Mouse (Mus musculus): Measurements from ENCODE around the gene Tmem94. TPM values are rescaled to one million over a fixed set of nuclear protein-coding genes. Genes with fewer than 3 reads are reported as not detected.
A peak's percentile ranks its signal among the peaks of the same experiment; 100 is the strongest.

Gene Tmem94
- polyA plus RNA-seq (2012; ENCODE audit: insufficient read depth, insufficient read length, missing spikeins): 18.0 and 23.0 TPM in 2 replicates

GRCm38 (mm10) chr11:115765103-115765606 is at the start of gene Tmem94:
Gene Tmem94 (plus strand): TSS chr11:115765433.
- peak within 1 kb of the TSS; percentile 66 for H3K27ac ChIP-seq (replicated peaks; ENCODE audit: low read depth, low read length)
- peaks cover 12% of the 10 kb centered on the region for H3K4me1 ChIP-seq (ENCODE audit: control insufficient read depth, insufficient read depth, insufficient read length, low read length)
- H3K4me3 ChIP-seq (ENCODE audit: insufficient read depth, low read depth, low read length): peak within 1 kb of the TSS; percentile 71

- Histone ChIP-seq H3K4me3 (ENCODE audit: insufficient read depth, low read depth, low read length) (no peak overlapping the region), H3K4me1 (ENCODE audit: control insufficient read depth, insufficient read depth, insufficient read length, low read length) (no peaks in the 10 kb centered on the region), H3K27ac (replicated peaks; ENCODE audit: low read depth, low read length) (no peak overlapping the region)
Observed at GRCm38 (mm10) chr11:115716410-115717338, 48.6 kb upstream of the Tmem94 start.

GRCm38 (mm10) chr11:115717660-115718390 is 47.4 kb upstream of the Tmem94 start:
- Histone ChIP-seq H3K4me1 (ENCODE audit: control insufficient read depth, insufficient read depth, insufficient read length, low read length) (no peaks in the 10 kb centered on the region), H3K4me3 (ENCODE audit: insufficient read depth, low read depth, low read length) (no peak overlapping the region), H3K27ac (replicated peaks; ENCODE audit: low read depth, low read length) (no peak overlapping the region)

GRCm38 (mm10) chr11:115722638-115723037 is 42.6 kb upstream of the Tmem94 start:
- no peaks in the 10 kb centered on the region for H3K4me1 ChIP-seq (ENCODE audit: control insufficient read depth, insufficient read depth, insufficient read length, low read length)
- peak overlapping the region; percentile 34 for H3K4me3 ChIP-seq (ENCODE audit: insufficient read depth, low read depth, low read length)
- peak overlapping the region; percentile 61 for H3K27ac ChIP-seq (replicated peaks; ENCODE audit: low read depth, low read length)

- Histone ChIP-seq H3K27ac (replicated peaks; ENCODE audit: low read depth, low read length) (peak overlapping the region; percentile 61), H3K4me3 (ENCODE audit: insufficient read depth, low read depth, low read length) (no peak overlapping the region), H3K4me1 (ENCODE audit: control insufficient read depth, insufficient read depth, insufficient read length, low read length) (no peaks in the 10 kb centered on the region)
Observed at GRCm38 (mm10) chr11:115723231-115723630, 42.0 kb upstream of the Tmem94 start.

GRCm38 (mm10) chr11:115734041-115734686 is 31.1 kb upstream of the Tmem94 start:
- Histone ChIP-seq H3K4me1 (ENCODE audit: control insufficient read depth, insufficient read depth, insufficient read length, low read length) (no peaks in the 10 kb centered on the region), H3K27ac (replicated peaks; ENCODE audit: low read depth, low read length) (no peak overlapping the region), H3K4me3 (ENCODE audit: insufficient read depth, low read depth, low read length) (no peak overlapping the region)

GRCm38 (mm10) chr11:115737608-115738208 is 27.5 kb upstream of the Tmem94 start:
- Histone ChIP-seq H3K4me1 (ENCODE audit: control insufficient read depth, insufficient read depth, insufficient read length, low read length) (no peaks in the 10 kb centered on the region), H3K4me3 (ENCODE audit: insufficient read depth, low read depth, low read length) (no peak overlapping the region), H3K27ac (replicated peaks; ENCODE audit: low read depth, low read length) (no peak overlapping the region)

- Histone ChIP-seq H3K4me1 (ENCODE audit: control insufficient read depth, insufficient read depth, insufficient read length, low read length) (no peaks in the 10 kb centered on the region), H3K27ac (replicated peaks; ENCODE audit: low read depth, low read length) (no peak overlapping the region), H3K4me3 (ENCODE audit: insufficient read depth, low read depth, low read length) (no peak overlapping the region)
Observed at GRCm38 (mm10) chr11:115738275-115738885, 26.9 kb upstream of the Tmem94 start.

GRCm38 (mm10) chr11:115741070-115741469 is 24.2 kb upstream of the Tmem94 start:
- Histone ChIP-seq H3K4me1 (ENCODE audit: control insufficient read depth, insufficient read depth, insufficient read length, low read length) (no peaks in the 10 kb centered on the region), H3K27ac (replicated peaks; ENCODE audit: low read depth, low read length) (no peak overlapping the region)

GRCm38 (mm10) chr11:115742926-115743325 is 22.3 kb upstream of the Tmem94 start:
- no peaks in the 10 kb centered on the region for H3K4me1 ChIP-seq (ENCODE audit: control insufficient read depth, insufficient read depth, insufficient read length, low read length)
- no peak overlapping the region for H3K27ac ChIP-seq (replicated peaks; ENCODE audit: low read depth, low read length)
- H3K4me3 ChIP-seq (ENCODE audit: insufficient read depth, low read depth, low read length): no peak overlapping the region

More at GRCm38 (mm10) chr11:115741070-115741469, 24.2 kb upstream of the Tmem94 start:
- no peak overlapping the region for H3K4me3 ChIP-seq (ENCODE audit: insufficient read depth, low read depth, low read length)

GRCm38 (mm10) chr11:115744385-115744784 is 20.8 kb upstream of the Tmem94 start:
- Histone ChIP-seq H3K27ac (replicated peaks; ENCODE audit: low read depth, low read length) (no peak overlapping the region), H3K4me3 (ENCODE audit: insufficient read depth, low read depth, low read length) (no peak overlapping the region), H3K4me1 (ENCODE audit: control insufficient read depth, insufficient read depth, insufficient read length, low read length) (no peaks in the 10 kb centered on the region)

GRCm38 (mm10) chr11:115746109-115746508 is 19.1 kb upstream of the Tmem94 start:
- no peaks in the 10 kb centered on the region for H3K4me1 ChIP-seq (ENCODE audit: control insufficient read depth, insufficient read depth, insufficient read length, low read length)
- H3K4me3 ChIP-seq (ENCODE audit: insufficient read depth, low read depth, low read length): no peak overlapping the region
- no peak overlapping the region for H3K27ac ChIP-seq (replicated peaks; ENCODE audit: low read depth, low read length)

GRCm38 (mm10) chr11:115746762-115747161 is 18.5 kb upstream of the Tmem94 start:
- H3K4me3 ChIP-seq (ENCODE audit: insufficient read depth, low read depth, low read length): no peak overlapping the region
- no peaks in the 10 kb centered on the region for H3K4me1 ChIP-seq (ENCODE audit: control insufficient read depth, insufficient read depth, insufficient read length, low read length)
- no peak overlapping the region for H3K27ac ChIP-seq (replicated peaks; ENCODE audit: low read depth, low read length)

GRCm38 (mm10) chr11:115747351-115747750 is 17.9 kb upstream of the Tmem94 start:
- Histone ChIP-seq H3K4me1 (ENCODE audit: control insufficient read depth, insufficient read depth, insufficient read length, low read length) (no peaks in the 10 kb centered on the region), H3K4me3 (ENCODE audit: insufficient read depth, low read depth, low read length) (no peak overlapping the region), H3K27ac (replicated peaks; ENCODE audit: low read depth, low read length) (no peak overlapping the region)
